Mouse (Mus musculus) forebrain, embryonic 14.5 days (tissue): ENCODE data around the gene Exosc5. TPM values are rescaled to one million over a fixed set of nuclear protein-coding genes. Genes with fewer than 3 reads are reported as not detected.

Experiments used
- ATAC-seq: fragments of 200-750 bp; cut with Nextera tagmentation; 2 replicates; pipeline ENCODE4 v1.8.0; 2017; ENCODE audit warnings: mild to moderate bottlenecking, moderate library complexity
- DNase-seq: peaks from one replicate; pipeline ENCODE4 v3.0.0-alpha.2; 2015; ENCODE audit warnings: low spot score
- H3K27ac ChIP-seq: fragments of 300-500 bp; sonication (generic); 2 replicates; pipeline ENCODE4 v1.5.1; 2014; ENCODE audit warnings: low read depth, mild to moderate bottlenecking, control low read depth, low read length, moderate library complexity
- H3K27me3 ChIP-seq: fragments of 300-500 bp; sonication (generic); replicated peaks from 2 replicates; pipeline ENCODE4 v1.6.1; 2014; ENCODE audit warnings: low read length, control low read depth, mixed read lengths; ENCODE audit not compliant: control insufficient read depth, insufficient read depth
- H3K36me3 ChIP-seq: fragments of 300-500 bp; sonication (generic); 2 replicates; pipeline ENCODE4 v1.6.1; 2014; ENCODE audit warnings: low read length, control low read depth; ENCODE audit not compliant: control insufficient read depth, insufficient read depth
- H3K4me1 ChIP-seq: fragments of 300-500 bp; sonication (generic); 2 replicates; pipeline ENCODE4 v1.6.1; 2014; ENCODE audit warnings: antibody characterized with exemption, low read length, control low read depth; ENCODE audit not compliant: control insufficient read depth, insufficient read depth
- H3K4me2 ChIP-seq: fragments of 300-500 bp; sonication (generic); 2 replicates; pipeline ENCODE4 v1.6.1; 2014; ENCODE audit warnings: mild to moderate bottlenecking, control low read depth, low read length
- H3K4me3 ChIP-seq: fragments of 300-500 bp; sonication (generic); 2 replicates; pipeline ENCODE4 v1.5.1; 2014; ENCODE audit warnings: low read depth, low read length, control low read depth
- H3K9ac ChIP-seq: fragments of 300-500 bp; sonication (generic); 2 replicates; pipeline ENCODE4 v1.6.1; 2014; ENCODE audit warnings: mild to moderate bottlenecking, low read length, control low read depth, moderate library complexity
- H3K9me3 ChIP-seq: fragments of 300-500 bp; sonication (generic); replicated peaks from 2 replicates; pipeline ENCODE4 v1.6.1; 2016; ENCODE audit warnings: low read length, control low read depth, mixed read lengths; ENCODE audit not compliant: control insufficient read depth
- WGBS: fragments of 180-500 bp; shearing (Covaris S2); extraction: QIAGEN DNeasy Blood & Tissue Kit; methylation state at CpG from one replicate; pipeline ENCODE4 v1.1.7; 2014; 5-methylcytosine and 5-hydroxymethylcytosine counted together
- polyA plus RNA-seq: library from polyadenylated mRNA; unstranded; fragments of >200 nt; fragmentation: Nextera tagmentation; extraction: Ambion mirVana; gene quantifications from 2 replicates; pipeline ENCODE4 v1.2.1, GENCODE M21; 2014

The Exosc5 gene
- polyA plus RNA-seq, 1 experiment from 2014 or later: 53.9 TPM

DNA sequence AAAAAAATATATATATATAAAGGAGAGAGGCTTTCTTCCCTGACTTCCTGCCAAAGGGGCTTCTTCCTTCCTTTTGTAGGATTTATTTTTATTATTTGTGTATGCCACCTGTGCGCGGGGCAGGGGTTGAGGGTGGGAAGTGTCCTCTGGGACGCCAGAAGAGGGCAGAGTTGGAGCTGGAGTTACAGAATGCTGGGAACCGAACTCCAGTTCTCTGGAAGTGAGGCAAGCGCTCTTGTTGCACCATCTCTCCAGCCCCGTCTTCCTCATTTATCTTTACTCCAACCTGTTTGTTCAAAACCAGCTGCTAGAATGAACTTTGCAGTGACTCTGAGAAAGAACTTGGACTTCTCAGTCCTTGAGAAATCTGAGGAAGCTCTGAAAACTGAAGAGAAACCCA lies 21.0 kb downstream of the Exosc5 start:
- peak overlapping the region; percentile 56 for H3K9ac ChIP-seq
- 17% methylated on average over 6 of the region's 6 CpGs for WGBS
- H3K27me3 ChIP-seq: peaks cover 6% of the 10 kb centered on the region
- peak; percentile 10 for DNase-seq
- H3K4me3 ChIP-seq: peak overlapping the region; percentile 53; the same call in 1 of the 2 replicates
- H3K27ac ChIP-seq: no peak overlapping the region; the same call in 1 of the 2 replicates
- H3K4me1 ChIP-seq: peaks cover 5% of the 10 kb centered on the region; the same call in 1 of the 2 replicates
- ATAC-seq: no peak
- H3K4me2 ChIP-seq: peak overlapping the region; percentile 57
- 0 out of 2 replicates have a peak, but pooled peaks cover 3% of the 10 kb centered on the region for H3K36me3 ChIP-seq
- no peaks in the 10 kb centered on the region for H3K9me3 ChIP-seq

- peak within 1 kb of the TSS; percentile 95 for H3K27ac ChIP-seq
- under 1% methylated on average over 46 of the region's 46 CpGs for WGBS
- H3K27me3 ChIP-seq: peaks cover 2% of the 10 kb centered on the region; the same call in 1 of the 2 replicates
- H3K36me3 ChIP-seq: 0 out of 2 replicates have a peak, but pooled peaks cover 3% of the 10 kb centered on the region
- H3K4me2 ChIP-seq: peak within 1 kb of the TSS; percentile 57
- peak within 1 kb of the TSS; percentile 53 for H3K4me3 ChIP-seq
- H3K9ac ChIP-seq: peak within 1 kb of the TSS; percentile 56
- peak; percentile 92 for ATAC-seq
- peak; percentile 96 for DNase-seq
- H3K4me1 ChIP-seq: peaks cover 3% of the 10 kb centered on the region; the same call in 1 of the 2 replicates
- no peaks in the 10 kb centered on the region for H3K9me3 ChIP-seq
Observed at GRCm38 (mm10) chr7:25680514-25681258, 21.7 kb downstream of the Exosc5 start, which contains the start of gene B9d2. B9d2 (plus strand) TSS chr7:25680780.

DNA sequence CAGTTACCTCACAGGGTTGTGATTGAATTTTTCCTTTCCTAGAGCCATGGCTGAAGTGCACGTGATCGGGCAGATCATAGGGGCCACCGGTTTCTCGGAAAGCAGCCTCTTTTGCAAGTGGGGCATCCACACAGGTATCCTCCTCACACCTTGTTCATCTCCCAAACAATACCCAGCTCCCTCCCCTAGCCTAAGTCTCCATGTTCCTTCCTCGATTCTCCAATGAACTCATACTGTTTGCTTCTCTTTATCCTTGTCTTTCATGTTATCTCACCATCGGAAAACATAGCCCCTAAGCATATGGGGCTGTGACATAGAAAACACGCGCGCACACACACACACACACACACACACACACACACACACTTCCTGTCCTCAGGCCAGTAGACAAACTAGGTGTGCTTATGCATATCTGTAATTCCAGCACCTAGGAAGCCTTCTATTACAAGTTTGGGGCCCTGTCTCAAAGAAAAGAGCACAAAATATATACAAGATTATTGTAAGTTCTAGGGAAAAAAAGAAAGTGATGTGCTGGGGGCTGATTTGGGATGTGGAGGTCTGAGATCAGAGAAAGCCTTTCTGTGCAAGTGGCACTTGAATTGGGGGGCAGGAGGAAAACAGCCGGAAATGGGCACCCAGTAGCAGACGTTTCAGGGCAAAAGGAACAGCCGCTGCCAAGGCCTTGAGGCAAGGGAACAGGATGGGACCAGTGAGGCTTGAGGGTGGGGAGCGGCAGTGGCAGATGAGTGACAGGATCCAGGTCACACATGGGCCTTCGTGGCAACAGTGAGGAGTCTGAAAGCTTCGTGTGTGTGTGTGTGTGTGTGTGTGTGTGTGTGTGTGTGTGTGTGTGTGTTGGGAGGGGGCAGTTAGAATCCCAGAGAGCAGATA lies 22.6 kb downstream of the Exosc5 start:
- 66% methylated on average over 15 of the region's 15 CpGs for WGBS
- peaks cover 3% of the 10 kb centered on the region; the same call in 1 of the 2 replicates for H3K4me1 ChIP-seq
- DNase-seq (no peak), ATAC-seq (no peak)
- H3K9me3 ChIP-seq: no peaks in the 10 kb centered on the region
- peak overlapping the region; percentile 53 for H3K4me3 ChIP-seq
- 0 out of 2 replicates have a peak, but pooled peaks cover 3% of the 10 kb centered on the region for H3K36me3 ChIP-seq
- H3K9ac ChIP-seq: peak overlapping the region; percentile 14; the same call in 1 of the 2 replicates
- H3K27ac ChIP-seq: no peak overlapping the region
- H3K4me2 ChIP-seq: peak overlapping the region; percentile 57
- peaks cover 11% of the 10 kb centered on the region for H3K27me3 ChIP-seq

- 77% methylated on average over 7 of the region's 7 CpGs for WGBS
- ATAC-seq: no peak
- peaks cover 31% of the 10 kb centered on the region for H3K27me3 ChIP-seq
Observed at GRCm38 (mm10) chr7:25683474-25684180, 24.7 kb downstream of the Exosc5 start.

DNA sequence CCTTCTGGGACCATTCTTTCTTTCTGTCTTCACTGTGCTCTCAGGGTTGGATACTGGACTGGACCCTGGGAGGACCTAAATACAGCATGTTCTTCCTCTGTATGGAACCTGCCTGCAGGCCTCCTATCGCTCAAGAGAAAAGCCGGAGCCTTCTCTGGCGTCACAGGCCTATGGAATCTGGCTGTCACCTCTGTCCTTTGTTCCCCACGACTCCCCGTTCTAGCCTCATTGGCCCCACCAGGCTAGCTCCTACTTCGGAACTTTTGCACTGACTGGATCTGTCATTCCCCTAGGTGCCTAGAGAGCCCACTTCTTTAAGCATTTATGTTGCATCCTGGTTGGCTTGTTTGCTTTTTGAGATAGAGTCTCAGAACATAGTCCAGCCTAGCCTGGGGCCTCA lies 25.7 kb downstream of the Exosc5 start:
- ATAC-seq (no peak), DNase-seq (no peak)
- H3K9me3 ChIP-seq: no peaks in the 10 kb centered on the region
- H3K36me3 ChIP-seq: 0 out of 2 replicates have a peak, but pooled peaks cover 3% of the 10 kb centered on the region
- H3K9ac ChIP-seq: no peak overlapping the region
- H3K27ac ChIP-seq: no peak overlapping the region
- H3K4me3 ChIP-seq: no peak overlapping the region
- peaks cover 40% of the 10 kb centered on the region for H3K27me3 ChIP-seq
- no peak overlapping the region for H3K4me2 ChIP-seq
- H3K4me1 ChIP-seq: peaks cover 20% of the 10 kb centered on the region
- WGBS: 89% methylated on average over 6 of the region's 6 CpGs

More at GRCm38 (mm10) chr7:25683474-25684180, 24.7 kb downstream of the Exosc5 start:
- Histone ChIP-seq H3K4me1 (peaks cover 13% of the 10 kb centered on the region), H3K4me2 (no peak overlapping the region), H3K9ac (no peak overlapping the region), H3K36me3 (0 out of 2 replicates have a peak, but pooled peaks cover 3% of the 10 kb centered on the region), H3K9me3 (no peaks in the 10 kb centered on the region), H3K4me3 (no peak overlapping the region), H3K27ac (no peak overlapping the region)
- no peak for DNase-seq

DNA sequence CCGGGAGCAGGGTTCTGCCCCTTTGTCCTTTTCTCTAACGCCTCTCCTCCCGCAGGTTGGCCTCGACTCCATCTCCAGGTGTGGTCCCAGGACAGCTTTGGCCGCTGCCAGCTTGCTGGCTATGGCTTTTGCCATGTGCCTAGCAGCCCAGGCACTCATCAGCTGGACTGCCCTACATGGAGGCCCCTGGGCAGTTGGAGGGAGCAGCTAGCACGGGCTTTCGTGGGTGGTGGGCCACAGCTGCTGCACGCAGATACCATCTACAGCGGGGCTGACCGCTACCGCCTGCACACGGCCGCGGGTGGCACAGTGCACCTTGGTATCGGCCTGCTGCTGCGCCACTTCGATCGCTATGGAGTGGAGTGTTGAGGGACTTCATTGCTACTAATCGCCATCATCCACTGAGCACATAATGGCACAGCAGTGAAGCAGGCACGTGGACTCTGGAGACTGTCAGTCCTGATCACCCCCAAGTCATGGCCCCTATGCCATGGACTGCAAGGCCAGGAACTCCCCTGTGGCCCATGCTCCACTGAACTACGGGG lies 27.0 kb downstream of the Exosc5 start:
- no peak overlapping the region for H3K4me3 ChIP-seq
- no peaks in the 10 kb centered on the region for H3K9me3 ChIP-seq
- peaks cover 52% of the 10 kb centered on the region for H3K27me3 ChIP-seq
- H3K4me2 ChIP-seq: no peak overlapping the region
- H3K27ac ChIP-seq: no peak overlapping the region
- DNase-seq (no peak), ATAC-seq (no peak)
- H3K36me3 ChIP-seq: 0 out of 2 replicates have a peak, but pooled peaks cover 3% of the 10 kb centered on the region
- WGBS: 70% methylated on average over 21 of the region's 21 CpGs
- no peak overlapping the region for H3K9ac ChIP-seq
- peaks cover 20% of the 10 kb centered on the region for H3K4me1 ChIP-seq

- DNase-seq (peak; percentile 53), ATAC-seq (peak; percentile 53)
- no peak within 1 kb of the TSS for H3K27ac ChIP-seq
- peak within 1 kb of the TSS; percentile 50 for H3K9ac ChIP-seq
- H3K9me3 ChIP-seq: no peaks in the 10 kb centered on the region
- H3K4me3 ChIP-seq: peak within 1 kb of the TSS; percentile 39
- H3K27me3 ChIP-seq: peaks cover 53% of the 10 kb centered on the region
- peak within 1 kb of the TSS; percentile 59 for H3K4me2 ChIP-seq
- H3K4me1 ChIP-seq: peaks cover 16% of the 10 kb centered on the region
- 1% methylated on average over 60 of the region's 69 CpGs for WGBS
- H3K36me3 ChIP-seq: 0 out of 2 replicates have a peak, but pooled peaks cover 3% of the 10 kb centered on the region
Observed at GRCm38 (mm10) chr7:25686680-25687531, 27.9 kb downstream of the Exosc5 start, which contains the start of gene Tgfb1. Tgfb1 (plus strand) TSS chr7:25687002.
